Mouse (Mus musculus) embryonic fibroblast, embryonic 13.5 days (primary cell): Measurements from ENCODE around the gene Mup11.
"Not testable (repeated sequence)": the region's sequence is repeated elsewhere in the genome, so short reads cannot be mapped to it uniquely, and the experiment has no call there.

ENCODE experiments used
- CTCF ChIP-seq: IDR thresholded peaks from 2 replicates; pipeline ENCODE4 v1.5.1; 2011; ENCODE audit warnings: mild to moderate bottlenecking, control low read depth, low read length, moderate library complexity, borderline replicate concordance; ENCODE audit not compliant: insufficient read depth
- POLR2A ChIP-seq: IDR thresholded peaks from 2 replicates; pipeline ENCODE4 v1.6.1; 2011; ENCODE audit warnings: low read depth, mild to moderate bottlenecking, control low read depth, low read length, moderate library complexity

GRCm38 (mm10) chr4:60662311-60662710, at the start of gene Mup11:
- TF ChIP-seq CTCF, POLR2A: not testable (repeated sequence)
